Mouse (Mus musculus) ES-Bruce4 (cell line): ENCODE results near the gene Dcun1d5.
A peak's percentile ranks its signal among the peaks of the same experiment; 100 is the strongest.

Source experiments
- CTCF ChIP-seq: IDR thresholded peaks from one replicate; pipeline ENCODE4 v1.8.1; 2011; ENCODE audit warnings: low read depth, low read length
- EP300 ChIP-seq: IDR thresholded peaks from 2 replicates; pipeline ENCODE4 v1.6.1; 2011; ENCODE audit warnings: low read depth, low read length; ENCODE audit not compliant: insufficient read depth
- POLR2A ChIP-seq: IDR thresholded peaks from one replicate; pipeline ENCODE4 v1.8.1; 2011; ENCODE audit warnings: low read length; ENCODE audit not compliant: insufficient read depth

- TF ChIP-seq CTCF (no peak), POLR2A (peak; percentile 45), EP300 (no peak)
These were observed at the start of gene Dcun1d5, which contains the start of gene Dync2h1 for GRCm38 (mm10) chr9:7184172-7184896.
